Mouse (Mus musculus): ENCODE results near the gene Efhc1. TPM values are rescaled to one million over a fixed set of nuclear protein-coding genes. Genes with fewer than 3 reads are reported as not detected.

Gene Efhc1
- polyA plus RNA-seq, 1 experiment, result 0.13 TPM

DNA sequence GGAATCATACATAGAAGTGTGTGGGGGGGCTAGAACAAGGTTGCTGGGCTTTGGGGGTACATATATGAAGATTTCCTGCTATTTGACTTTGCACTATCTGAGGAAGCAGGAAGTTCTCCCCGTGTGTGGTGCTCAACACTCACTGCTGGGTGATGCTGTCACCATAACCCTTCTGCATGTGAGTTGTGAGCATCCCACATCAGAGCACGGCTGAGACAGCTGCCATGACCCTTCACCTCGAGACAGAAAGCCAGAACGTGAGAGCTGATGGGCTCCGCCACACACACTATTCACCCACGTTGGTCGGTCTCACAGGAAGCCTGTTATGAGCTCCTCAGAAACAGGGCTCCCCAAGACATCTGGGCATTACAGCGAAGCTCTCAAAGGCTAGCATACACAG lies 53.2 kb downstream of the Efhc1 start:
- H3K27me3 ChIP-seq (ENCODE audit: control insufficient read depth, insufficient read depth, low read length), result no peaks in the 10 kb centered on the region
- H3K4me1 ChIP-seq (ENCODE audit: control insufficient read depth, insufficient read depth, insufficient read length), result no peaks in the 10 kb centered on the region
- peaks cover 26% of the 10 kb centered on the region for H3K36me3 ChIP-seq (ENCODE audit: control insufficient read depth, insufficient read depth, low read length)
- 69% methylated on average over 8 of the region's 8 CpGs for WGBS
- no peak overlapping the region for H3K4me3 ChIP-seq (ENCODE audit: extremely low read depth, insufficient read depth, insufficient read length)
- no peak overlapping the region for H3K27ac ChIP-seq (ENCODE audit: insufficient read depth, low read length)
- DNase-seq (ENCODE audit: low read depth in 1 of 2, low spot score in 2 of 2), result no peak
- TF ChIP-seq POLR2A (IDR thresholded peaks at IDR 0.05; ENCODE audit: low read depth, low read length), result no peak
- no peak for TF ChIP-seq CTCF (IDR thresholded peaks at IDR 0.05; ENCODE audit: extremely low read depth, insufficient read depth, insufficient read length, insufficient replicate concordance)

DNA sequence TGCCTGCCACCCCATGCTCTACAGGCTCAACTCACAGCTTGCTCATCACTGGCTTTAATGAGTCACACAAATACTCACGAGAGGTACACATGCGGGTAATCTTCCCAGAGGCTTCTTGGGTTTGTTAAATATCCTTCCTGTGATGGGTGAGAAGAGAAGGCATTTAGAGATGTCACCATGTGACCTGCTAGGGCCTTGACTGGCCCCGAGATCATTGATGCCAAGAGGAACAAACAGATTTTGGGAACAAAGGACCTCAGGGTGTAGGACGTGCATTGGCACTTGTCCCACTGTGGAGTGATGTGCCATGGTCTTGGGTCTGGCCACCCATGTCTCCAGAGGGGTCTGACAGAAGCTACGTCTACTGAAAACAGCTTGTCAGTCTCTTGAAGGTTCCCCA lies 55.3 kb downstream of the Efhc1 start:
- Histone ChIP-seq H3K4me1 (ENCODE audit: control insufficient read depth, insufficient read depth, insufficient read length) (no peaks in the 10 kb centered on the region), H3K27ac (ENCODE audit: insufficient read depth, low read length) (no peak overlapping the region)
- DNase-seq (ENCODE audit: low read depth in 1 of 2, low spot score in 2 of 2), result no peak

DNA sequence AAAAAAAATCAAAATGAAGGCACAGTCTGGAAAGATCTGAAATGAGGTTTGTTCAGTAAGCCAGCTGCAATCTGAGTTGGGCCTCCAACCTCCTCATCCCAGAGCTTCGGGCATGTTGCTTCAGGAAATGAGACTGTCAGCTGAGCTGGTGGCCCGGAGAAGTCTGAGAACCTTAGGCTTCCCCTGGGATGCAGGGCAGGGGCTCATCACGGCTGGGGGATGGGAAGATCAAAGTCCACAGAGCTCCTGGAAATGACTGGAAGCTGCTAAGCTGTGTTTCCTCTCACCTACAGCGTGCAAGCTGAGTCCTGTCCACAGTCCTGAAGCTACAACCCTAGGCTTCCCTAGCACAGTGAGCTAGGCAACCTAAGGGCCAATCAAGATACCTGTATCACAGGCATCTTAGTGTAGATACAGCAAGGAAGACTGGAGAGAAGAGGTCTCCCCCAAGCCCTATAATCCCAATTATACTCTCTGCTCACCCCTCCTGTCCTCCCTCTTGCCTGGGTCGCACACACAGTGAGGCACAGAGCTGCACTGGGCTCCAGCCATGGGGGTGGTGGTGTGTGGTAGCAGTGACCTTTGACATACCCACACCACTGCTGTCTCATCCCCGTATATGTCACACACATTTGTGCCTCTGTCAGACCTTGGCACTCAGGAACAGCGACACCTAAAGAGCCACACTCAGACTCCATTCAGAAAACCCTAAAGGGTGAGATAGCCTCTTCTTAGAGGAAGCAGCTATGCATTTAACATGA lies 56.7 kb downstream of the Efhc1 start:
- Histone ChIP-seq H3K27ac (ENCODE audit: insufficient read depth, low read length) (no peak overlapping the region), H3K27me3 (ENCODE audit: control insufficient read depth, insufficient read depth, low read length) (no peaks in the 10 kb centered on the region), H3K4me1 (ENCODE audit: control insufficient read depth, insufficient read depth, insufficient read length) (no peaks in the 10 kb centered on the region), H3K4me3 (ENCODE audit: extremely low read depth, insufficient read depth, insufficient read length) (no peak overlapping the region), H3K36me3 (ENCODE audit: control insufficient read depth, insufficient read depth, low read length) (peaks cover 20% of the 10 kb centered on the region)
- no peak for DNase-seq (ENCODE audit: low read depth in 1 of 2, low spot score in 2 of 2)
- TF ChIP-seq CTCF (IDR thresholded peaks at IDR 0.05; ENCODE audit: extremely low read depth, insufficient read depth, insufficient read length, insufficient replicate concordance) (no peak), POLR2A (IDR thresholded peaks at IDR 0.05; ENCODE audit: low read depth, low read length) (no peak)
- 87% methylated on average over 7 of the region's 7 CpGs for WGBS

More for the DNA sequence above, 55.3 kb downstream of the Efhc1 start:
- H3K27me3 ChIP-seq (ENCODE audit: control insufficient read depth, insufficient read depth, low read length), result no peaks in the 10 kb centered on the region
- peaks cover 26% of the 10 kb centered on the region for H3K36me3 ChIP-seq (ENCODE audit: control insufficient read depth, insufficient read depth, low read length)
- 91% methylated on average over 5 of the region's 5 CpGs for WGBS
- H3K4me3 ChIP-seq (ENCODE audit: extremely low read depth, insufficient read depth, insufficient read length), result no peak overlapping the region
- no peak for TF ChIP-seq CTCF (IDR thresholded peaks at IDR 0.05; ENCODE audit: extremely low read depth, insufficient read depth, insufficient read length, insufficient replicate concordance)
- TF ChIP-seq POLR2A (IDR thresholded peaks at IDR 0.05; ENCODE audit: low read depth, low read length), result no peak

DNA sequence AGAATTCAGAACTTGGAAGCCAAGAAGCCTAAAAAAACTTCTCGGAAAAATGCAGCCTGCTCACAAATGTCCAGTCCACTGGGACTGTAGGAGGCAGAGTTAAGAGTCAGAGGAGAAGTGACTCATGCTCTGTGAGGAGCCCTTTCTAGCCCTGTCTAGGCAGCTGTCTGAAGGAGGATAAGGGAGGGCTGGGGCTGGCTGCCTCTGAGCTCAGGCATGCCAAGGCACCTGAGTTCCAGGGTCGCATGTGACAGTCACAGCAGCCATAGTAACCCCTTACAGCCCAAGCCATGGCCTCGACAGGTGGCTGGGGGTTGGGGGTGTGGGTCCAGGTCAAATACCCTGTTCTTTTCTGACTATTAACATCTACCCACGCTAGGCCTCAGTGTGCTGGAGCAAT lies 57.5 kb downstream of the Efhc1 start:
- no peak for DNase-seq (ENCODE audit: low read depth in 1 of 2, low spot score in 2 of 2)
- no peak overlapping the region for H3K4me3 ChIP-seq (ENCODE audit: extremely low read depth, insufficient read depth, insufficient read length)
- no peak overlapping the region for H3K27ac ChIP-seq (ENCODE audit: insufficient read depth, low read length)
- H3K4me1 ChIP-seq (ENCODE audit: control insufficient read depth, insufficient read depth, insufficient read length), result no peaks in the 10 kb centered on the region
- peaks cover 16% of the 10 kb centered on the region for H3K36me3 ChIP-seq (ENCODE audit: control insufficient read depth, insufficient read depth, low read length)
- WGBS, result 61% methylated on average over 4 of the region's 4 CpGs
- no peak for TF ChIP-seq CTCF (IDR thresholded peaks at IDR 0.05; ENCODE audit: extremely low read depth, insufficient read depth, insufficient read length, insufficient replicate concordance)
- no peak for TF ChIP-seq POLR2A (IDR thresholded peaks at IDR 0.05; ENCODE audit: low read depth, low read length)
- no peaks in the 10 kb centered on the region for H3K27me3 ChIP-seq (ENCODE audit: control insufficient read depth, insufficient read depth, low read length)

- WGBS, result 88% methylated on average over 6 of the region's 6 CpGs
- no peak for TF ChIP-seq POLR2A (IDR thresholded peaks at IDR 0.05; ENCODE audit: low read depth, low read length)
- TF ChIP-seq CTCF (IDR thresholded peaks at IDR 0.05; ENCODE audit: extremely low read depth, insufficient read depth, insufficient read length, insufficient replicate concordance), result no peak
Observed at GRCm38 (mm10) chr1:21010282-21010800, 58.9 kb downstream of the Efhc1 start.

DNA sequence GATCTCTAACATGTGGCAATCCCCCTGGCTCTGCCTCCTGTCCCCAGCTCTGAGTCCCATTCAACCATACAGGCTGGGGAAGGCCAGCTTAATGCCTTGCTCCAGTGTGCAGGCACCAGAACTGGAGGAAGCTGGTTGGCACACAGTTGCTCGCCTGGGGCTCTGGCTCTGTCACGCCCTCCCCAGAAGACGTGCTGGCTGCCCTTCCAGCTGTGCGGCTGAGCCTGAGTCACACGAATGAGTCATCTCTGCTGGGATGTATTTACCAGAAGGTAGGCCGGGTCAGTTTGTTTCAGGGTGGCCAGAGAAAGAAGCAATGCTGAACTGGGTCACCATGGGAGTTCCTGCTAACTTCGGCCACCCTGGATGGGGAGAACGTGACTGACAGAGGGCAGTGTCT lies 63.0 kb downstream of the Efhc1 start:
- peaks cover 6% of the 10 kb centered on the region for H3K36me3 ChIP-seq (ENCODE audit: control insufficient read depth, insufficient read depth, low read length)
- no peaks in the 10 kb centered on the region for H3K27me3 ChIP-seq (ENCODE audit: control insufficient read depth, insufficient read depth, low read length)
- H3K4me3 ChIP-seq (ENCODE audit: extremely low read depth, insufficient read depth, insufficient read length), result no peak overlapping the region
- TF ChIP-seq POLR2A (IDR thresholded peaks at IDR 0.05; ENCODE audit: low read depth, low read length), result no peak
- TF ChIP-seq CTCF (IDR thresholded peaks at IDR 0.05; ENCODE audit: extremely low read depth, insufficient read depth, insufficient read length, insufficient replicate concordance), result no peak
- no peak overlapping the region for H3K27ac ChIP-seq (ENCODE audit: insufficient read depth, low read length)
- WGBS, result 43% methylated on average over 8 of the region's 8 CpGs
- H3K4me1 ChIP-seq (ENCODE audit: control insufficient read depth, insufficient read depth, insufficient read length), result no peaks in the 10 kb centered on the region
- no peak for DNase-seq (ENCODE audit: low read depth in 1 of 2, low spot score in 2 of 2)

More at GRCm38 (mm10) chr1:21010282-21010800, 58.9 kb downstream of the Efhc1 start:
- Histone ChIP-seq H3K36me3 (ENCODE audit: control insufficient read depth, insufficient read depth, low read length) (peaks cover 11% of the 10 kb centered on the region), H3K27ac (ENCODE audit: insufficient read depth, low read length) (no peak overlapping the region), H3K4me1 (ENCODE audit: control insufficient read depth, insufficient read depth, insufficient read length) (no peaks in the 10 kb centered on the region), H3K4me3 (ENCODE audit: extremely low read depth, insufficient read depth, insufficient read length) (no peak overlapping the region), H3K27me3 (ENCODE audit: control insufficient read depth, insufficient read depth, low read length) (no peaks in the 10 kb centered on the region)
- no peak for DNase-seq (ENCODE audit: low read depth in 1 of 2, low spot score in 2 of 2)

- Histone ChIP-seq H3K36me3 (ENCODE audit: control insufficient read depth, insufficient read depth, low read length) (no peaks in the 10 kb centered on the region), H3K27ac (ENCODE audit: insufficient read depth, low read length) (no peak overlapping the region), H3K4me3 (ENCODE audit: extremely low read depth, insufficient read depth, insufficient read length) (no peak overlapping the region), H3K27me3 (ENCODE audit: control insufficient read depth, insufficient read depth, low read length) (no peaks in the 10 kb centered on the region), H3K4me1 (ENCODE audit: control insufficient read depth, insufficient read depth, insufficient read length) (peaks cover 2% of the 10 kb centered on the region; the same call in 1 of the 2 replicates)
- WGBS, result 90% methylated on average over 3 of the region's 3 CpGs
- no peak for TF ChIP-seq POLR2A (IDR thresholded peaks at IDR 0.05; ENCODE audit: low read depth, low read length)
- TF ChIP-seq CTCF (IDR thresholded peaks at IDR 0.05; ENCODE audit: extremely low read depth, insufficient read depth, insufficient read length, insufficient replicate concordance), result no peak
- no peak for DNase-seq (ENCODE audit: low read depth in 1 of 2, low spot score in 2 of 2)
Observed at GRCm38 (mm10) chr1:21023101-21023500, 71.7 kb downstream of the Efhc1 start.
